Mouse (Mus musculus) embryonic facial prominence, embryonic 13.5 days (tissue): ENCODE measurements at regions not wholly inside any gene's neighbourhood (a gene's known extent, or its start where the extent isn't known, plus 50 kb on each side); places are given as distances from the start of the nearest gene placed in this dataset.

Experiments used
- ATAC-seq: fragments of 200-750 bp; cut with Nextera tagmentation; 2 replicates; pipeline ENCODE4 v1.8.0; 2017; ENCODE audit warnings: low read depth; ENCODE audit not compliant: insufficient number of reproducible peaks, insufficient read depth, low FRiP score, low TSS enrichment
- H3K27ac ChIP-seq: fragments of 300-500 bp; sonication (generic); 2 replicates; pipeline ENCODE4 v1.5.1; 2015; ENCODE audit warnings: moderate library complexity, mild to moderate bottlenecking, inconsistent platforms
- H3K27me3 ChIP-seq: fragments of 300-500 bp; sonication (generic); 2 replicates; pipeline ENCODE4 v1.6.1; 2015; ENCODE audit warnings: mild to moderate bottlenecking, inconsistent platforms
- H3K36me3 ChIP-seq: fragments of 300-500 bp; sonication (generic); 2 replicates; pipeline ENCODE4 v1.6.1; 2015; ENCODE audit warnings: mild to moderate bottlenecking, inconsistent platforms
- H3K4me1 ChIP-seq: fragments of 300-500 bp; sonication (generic); 2 replicates; pipeline ENCODE4 v1.6.1; 2015; ENCODE audit warnings: inconsistent platforms
- H3K4me2 ChIP-seq: fragments of 300-500 bp; sonication (generic); 2 replicates; pipeline ENCODE4 v1.6.1; 2015; ENCODE audit warnings: moderate library complexity, mild to moderate bottlenecking, inconsistent platforms
- H3K4me3 ChIP-seq: fragments of 300-500 bp; sonication (generic); 2 replicates; pipeline ENCODE4 v1.5.1; 2015; ENCODE audit warnings: mild to moderate bottlenecking, inconsistent platforms
- H3K9ac ChIP-seq: fragments of 300-500 bp; sonication (generic); 2 replicates; pipeline ENCODE4 v1.6.1; 2015; ENCODE audit warnings: mild to moderate bottlenecking, inconsistent platforms
- H3K9me3 ChIP-seq: fragments of 300-500 bp; sonication (generic); 2 replicates; pipeline ENCODE4 v1.6.1; 2016; ENCODE audit warnings: inconsistent platforms
- WGBS: fragments of 180-500 bp; shearing (Covaris S2); methylation state at CpG from one replicate; pipeline ENCODE4 v1.1.7; 2015; ENCODE audit warnings: mixed read lengths; 5-methylcytosine and 5-hydroxymethylcytosine counted together

DNA sequence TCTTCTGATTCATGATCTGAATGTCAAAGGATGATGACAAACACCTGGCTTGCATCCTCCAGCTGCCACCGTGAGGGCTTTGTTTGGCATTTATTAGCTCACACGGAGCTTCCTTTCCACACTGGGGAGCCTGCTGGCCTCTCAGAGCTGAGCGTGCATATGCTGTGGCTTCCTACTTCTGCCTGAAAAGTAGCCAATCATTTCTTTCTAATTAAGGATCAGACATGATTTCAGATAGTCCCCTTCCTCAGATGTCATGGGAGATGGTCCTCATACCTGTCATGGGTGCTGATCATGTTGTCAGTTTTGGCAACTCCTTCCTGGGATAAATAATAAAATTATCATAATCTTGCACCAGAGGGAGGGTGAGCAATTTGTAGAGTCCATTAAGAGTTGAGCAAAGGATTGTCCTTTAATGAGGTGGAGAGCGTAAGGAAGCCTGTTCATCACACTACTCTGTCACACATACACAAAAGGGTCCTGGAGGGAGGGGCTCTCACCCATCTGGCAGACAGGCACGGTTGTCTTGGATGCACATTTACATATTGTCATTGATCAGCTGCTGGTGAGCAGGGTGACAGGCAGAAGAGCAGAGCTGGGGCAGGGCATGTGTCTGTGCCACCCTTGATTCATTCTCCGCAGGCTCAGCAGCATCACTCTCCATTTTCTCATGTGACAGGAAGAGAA lies 162.6 kb downstream of the Ppp4r2 start:
- WGBS: 53% methylated on average over 6 of the region's 6 CpGs
- Histone ChIP-seq H3K4me3 (no peak overlapping the region), H3K36me3 (no peaks in the 10 kb centered on the region), H3K27ac (no peak overlapping the region), H3K4me1 (peaks cover 5% of the 10 kb centered on the region), H3K9me3 (no peaks in the 10 kb centered on the region), H3K4me2 (no peak overlapping the region), H3K27me3 (no peaks in the 10 kb centered on the region), H3K9ac (no peak overlapping the region)
- no peak for ATAC-seq

DNA sequence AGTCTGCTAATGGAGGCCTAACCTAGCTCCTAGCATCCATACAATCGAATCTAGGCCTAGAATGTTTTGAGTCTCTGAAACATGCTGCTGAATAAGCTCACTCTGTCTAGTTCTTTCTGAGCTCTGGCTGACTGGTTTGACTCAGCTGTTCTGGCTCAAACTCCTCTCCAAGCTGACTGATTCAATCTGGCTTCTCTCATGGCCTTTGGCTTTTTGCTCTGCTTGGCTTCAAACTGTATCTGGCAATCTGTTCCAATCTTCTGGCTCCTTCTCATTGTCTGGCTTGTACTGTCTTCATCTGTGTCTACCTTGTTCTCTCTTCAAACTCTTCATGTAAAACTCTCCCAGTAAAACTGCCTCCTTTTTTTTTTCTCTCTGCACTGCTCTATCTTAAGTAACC lies 164.9 kb downstream of the Ppp4r2 start:
- H3K4me3 ChIP-seq: no peak overlapping the region
- no peak overlapping the region for H3K27ac ChIP-seq
- ATAC-seq: no peak
- H3K9me3 ChIP-seq: no peaks in the 10 kb centered on the region
- WGBS: 78% methylated on average over 1 of the region's 1 CpGs
- no peaks in the 10 kb centered on the region for H3K27me3 ChIP-seq
- no peak overlapping the region for H3K9ac ChIP-seq
- peaks cover under 1% of the 10 kb centered on the region for H3K4me1 ChIP-seq
- H3K4me2 ChIP-seq: no peak overlapping the region
- H3K36me3 ChIP-seq: no peaks in the 10 kb centered on the region

DNA sequence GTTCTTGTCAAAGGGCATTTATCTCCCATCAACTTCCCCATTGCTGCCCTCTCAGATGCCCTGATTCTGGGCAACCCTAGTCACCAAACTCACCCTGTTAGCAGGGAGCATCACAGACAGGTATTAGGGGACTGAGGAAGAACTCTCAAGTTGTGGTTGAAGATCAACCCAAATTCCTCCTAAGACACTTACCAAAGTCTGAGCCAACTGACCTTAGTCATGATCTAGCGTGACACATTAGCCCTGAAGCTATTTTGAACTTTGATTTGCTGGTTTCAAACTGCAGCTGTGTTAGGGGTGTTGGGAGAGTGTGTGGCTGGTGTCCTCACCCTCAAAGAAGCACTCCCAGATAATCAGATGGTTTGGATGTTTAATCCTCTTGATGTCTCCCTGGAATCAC lies 170.5 kb downstream of the Ppp4r2 start:
- H3K27me3 ChIP-seq: no peaks in the 10 kb centered on the region
- no peaks in the 10 kb centered on the region for H3K4me1 ChIP-seq
- no peak overlapping the region for H3K27ac ChIP-seq
- H3K4me3 ChIP-seq: no peak overlapping the region
- ATAC-seq: no peak
- 72% methylated on average over 1 of the region's 1 CpGs for WGBS
- no peak overlapping the region for H3K9ac ChIP-seq
- H3K36me3 ChIP-seq: no peaks in the 10 kb centered on the region
- no peak overlapping the region for H3K4me2 ChIP-seq
- H3K9me3 ChIP-seq: no peaks in the 10 kb centered on the region

DNA sequence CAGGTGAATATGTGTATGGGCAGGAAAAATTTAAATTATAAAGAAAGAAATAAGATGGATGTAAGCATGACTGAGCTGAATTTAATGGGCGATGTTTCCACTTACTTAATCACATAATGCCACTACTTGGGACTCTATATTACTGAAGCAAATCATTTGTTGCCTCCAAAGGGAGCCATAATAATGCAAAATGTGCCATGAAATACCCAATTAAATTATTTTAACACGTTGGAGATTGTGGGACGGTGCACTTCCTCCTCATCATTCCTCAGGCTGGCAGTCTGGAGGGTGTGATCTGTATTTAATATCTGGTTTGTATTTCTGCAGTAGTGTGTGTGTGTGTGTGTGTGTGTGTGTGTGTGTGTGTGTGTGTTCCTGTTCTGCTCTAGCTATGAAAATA lies 188.2 kb downstream of the Ppp4r2 start:
- H3K4me1 ChIP-seq: no peaks in the 10 kb centered on the region

DNA sequence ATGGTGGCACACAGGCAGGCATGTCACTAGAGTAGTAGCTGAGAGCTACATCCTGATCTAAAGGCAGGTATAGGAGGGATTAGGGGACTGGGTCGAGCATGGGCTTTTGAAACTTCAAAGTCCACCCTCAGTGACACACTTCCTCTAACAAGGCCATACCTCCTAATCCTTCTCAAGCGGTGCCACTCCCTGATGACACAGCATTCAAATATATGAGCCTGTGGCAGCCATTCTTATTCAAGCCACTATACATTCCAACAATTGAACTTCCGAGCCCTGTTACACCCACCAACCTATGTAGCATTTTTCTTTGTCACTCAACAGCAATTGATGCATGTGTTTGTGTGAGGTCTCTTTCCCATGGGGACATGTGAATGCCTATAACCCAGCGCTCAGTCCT lies 192.4 kb downstream of the Ppp4r2 start:
- H3K9ac ChIP-seq: no peak overlapping the region
- H3K4me2 ChIP-seq: no peak overlapping the region
- WGBS: 85% methylated on average over 4 of the region's 4 CpGs
- no peaks in the 10 kb centered on the region for H3K4me1 ChIP-seq
- ATAC-seq: no peak
- no peak overlapping the region for H3K27ac ChIP-seq
- no peak overlapping the region for H3K4me3 ChIP-seq
- no peaks in the 10 kb centered on the region for H3K27me3 ChIP-seq
- H3K36me3 ChIP-seq: no peaks in the 10 kb centered on the region
- H3K9me3 ChIP-seq: no peaks in the 10 kb centered on the region

More for the DNA sequence above, 188.2 kb downstream of the Ppp4r2 start:
- no peaks in the 10 kb centered on the region for H3K36me3 ChIP-seq
- H3K4me3 ChIP-seq: no peak overlapping the region
- no peak overlapping the region for H3K9ac ChIP-seq
- WGBS: 56% methylated on average over 3 of the region's 3 CpGs
- no peaks in the 10 kb centered on the region for H3K9me3 ChIP-seq
- no peak overlapping the region for H3K27ac ChIP-seq
- no peak overlapping the region for H3K4me2 ChIP-seq
- H3K27me3 ChIP-seq: no peaks in the 10 kb centered on the region
- no peak for ATAC-seq

DNA sequence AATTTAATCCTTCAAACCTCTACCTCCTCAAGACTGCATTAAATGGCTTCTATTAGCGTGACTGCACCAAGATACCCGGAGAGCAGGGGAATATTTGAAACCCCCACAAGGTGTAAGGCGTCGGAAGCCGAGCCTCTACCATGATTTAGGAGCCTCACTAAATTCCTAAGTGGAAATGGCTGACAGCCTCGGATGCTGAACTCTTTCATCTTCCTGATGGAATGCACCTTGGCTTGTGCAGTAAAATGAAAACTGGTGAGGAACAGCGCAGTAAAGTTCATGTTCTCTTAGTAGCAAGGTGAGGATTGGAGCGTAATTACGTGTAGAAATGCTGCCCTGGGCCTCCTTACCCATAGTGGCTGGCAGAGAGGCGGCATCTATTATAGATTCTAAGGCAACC lies 194.0 kb downstream of the Ppp4r2 start:
- Histone ChIP-seq H3K4me2 (no peak overlapping the region), H3K9ac (no peak overlapping the region), H3K9me3 (no peaks in the 10 kb centered on the region), H3K4me1 (no peaks in the 10 kb centered on the region), H3K36me3 (no peaks in the 10 kb centered on the region), H3K27me3 (no peaks in the 10 kb centered on the region), H3K27ac (no peak overlapping the region), H3K4me3 (no peak overlapping the region)
- no peak for ATAC-seq
- WGBS: 69% methylated on average over 10 of the region's 10 CpGs

DNA sequence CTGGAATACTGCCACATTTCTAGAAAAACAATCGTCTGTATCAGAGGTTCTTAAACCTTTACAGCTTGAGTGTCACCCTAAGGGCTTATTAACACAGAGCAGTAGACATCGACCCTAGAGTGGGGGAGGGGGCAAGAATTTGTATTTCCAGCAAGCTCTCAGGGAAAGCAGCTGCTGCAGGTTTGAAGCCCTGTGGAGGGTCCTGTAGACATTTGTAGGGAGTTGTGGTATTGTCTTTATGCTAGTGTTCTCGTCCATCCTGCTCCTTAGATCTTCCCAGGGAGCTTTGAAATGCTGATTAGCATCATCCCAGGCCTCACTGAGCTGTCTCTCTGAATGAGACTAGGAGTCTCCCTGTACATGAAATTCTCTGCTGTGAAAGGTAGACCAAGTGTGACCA lies 196.0 kb downstream of the Ppp4r2 start:
- H3K9me3 ChIP-seq: no peaks in the 10 kb centered on the region
- no peaks in the 10 kb centered on the region for H3K36me3 ChIP-seq
- no peaks in the 10 kb centered on the region for H3K4me1 ChIP-seq
- H3K27ac ChIP-seq: no peak overlapping the region
- H3K4me2 ChIP-seq: no peak overlapping the region
- no peak for ATAC-seq
- H3K27me3 ChIP-seq: no peaks in the 10 kb centered on the region
- no peak overlapping the region for H3K4me3 ChIP-seq
- 28% methylated on average over 3 of the region's 3 CpGs for WGBS
- no peak overlapping the region for H3K9ac ChIP-seq

DNA sequence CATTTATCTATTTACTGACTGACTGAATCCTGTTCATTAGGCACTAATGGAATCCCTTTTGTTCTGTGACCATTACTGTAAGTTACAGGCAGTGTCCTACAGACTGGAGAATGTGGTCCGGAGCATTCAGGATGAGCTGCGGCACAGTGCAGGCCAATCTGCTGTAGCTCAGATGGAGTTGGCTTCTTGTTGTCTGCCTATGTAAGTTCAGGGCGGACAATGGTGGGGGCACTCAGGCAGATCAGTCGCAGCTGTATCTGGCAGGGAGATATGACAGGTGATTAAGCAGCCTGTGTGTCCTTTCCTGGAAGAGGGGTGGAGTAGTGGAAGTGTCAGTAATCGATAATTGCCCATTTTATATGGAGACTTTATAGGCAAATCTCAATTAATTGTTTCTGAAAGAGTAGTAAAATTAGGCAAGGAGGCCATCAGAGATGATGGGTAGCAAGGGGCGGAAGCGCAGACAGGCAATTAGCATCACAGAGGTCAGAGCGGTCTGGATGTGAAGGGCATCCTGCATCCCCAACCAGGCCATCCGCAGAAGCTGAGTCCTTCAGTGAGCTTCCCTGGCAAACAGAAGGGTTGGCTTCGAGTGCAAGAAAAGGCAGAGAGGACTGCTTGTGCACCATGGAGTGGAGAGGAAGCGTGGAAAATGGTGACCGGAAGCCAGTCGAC lies 197.2 kb downstream of the Ppp4r2 start:
- H3K4me1 ChIP-seq: no peaks in the 10 kb centered on the region
- no peak overlapping the region for H3K4me3 ChIP-seq
- H3K9ac ChIP-seq: no peak overlapping the region
- H3K36me3 ChIP-seq: no peaks in the 10 kb centered on the region
- H3K27ac ChIP-seq: no peak overlapping the region
- H3K27me3 ChIP-seq: no peaks in the 10 kb centered on the region
- WGBS: 77% methylated on average over 13 of the region's 13 CpGs
- ATAC-seq: no peak
- no peak overlapping the region for H3K4me2 ChIP-seq
- H3K9me3 ChIP-seq: no peaks in the 10 kb centered on the region

DNA sequence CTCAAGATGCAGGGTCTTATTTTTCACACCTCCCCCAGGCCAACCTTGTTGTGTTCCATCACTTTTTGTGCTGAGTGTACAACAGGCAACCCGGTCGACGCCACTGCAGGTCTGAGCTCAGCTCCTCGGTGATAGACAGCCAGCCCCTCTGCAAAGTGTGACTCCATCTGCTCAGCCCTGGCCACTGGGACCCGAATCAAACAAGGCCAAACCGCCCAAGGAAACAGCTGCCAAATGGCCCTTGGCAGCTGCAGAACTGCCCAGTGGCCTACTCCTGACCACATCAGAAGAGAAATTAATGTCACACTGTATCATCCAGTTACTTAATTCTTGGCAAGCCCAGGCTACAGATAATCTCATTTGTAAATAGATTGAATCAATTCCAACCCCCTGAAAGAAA lies 213.3 kb downstream of the Ppp4r2 start:
- H3K4me2 ChIP-seq: no peak overlapping the region
- peaks cover 12% of the 10 kb centered on the region for H3K4me1 ChIP-seq
- no peak for ATAC-seq
- WGBS: 74% methylated on average over 6 of the region's 6 CpGs
- no peaks in the 10 kb centered on the region for H3K27me3 ChIP-seq
- H3K36me3 ChIP-seq: no peaks in the 10 kb centered on the region
- H3K4me3 ChIP-seq: no peak overlapping the region
- no peak overlapping the region for H3K27ac ChIP-seq
- no peak overlapping the region for H3K9ac ChIP-seq
- H3K9me3 ChIP-seq: no peaks in the 10 kb centered on the region

DNA sequence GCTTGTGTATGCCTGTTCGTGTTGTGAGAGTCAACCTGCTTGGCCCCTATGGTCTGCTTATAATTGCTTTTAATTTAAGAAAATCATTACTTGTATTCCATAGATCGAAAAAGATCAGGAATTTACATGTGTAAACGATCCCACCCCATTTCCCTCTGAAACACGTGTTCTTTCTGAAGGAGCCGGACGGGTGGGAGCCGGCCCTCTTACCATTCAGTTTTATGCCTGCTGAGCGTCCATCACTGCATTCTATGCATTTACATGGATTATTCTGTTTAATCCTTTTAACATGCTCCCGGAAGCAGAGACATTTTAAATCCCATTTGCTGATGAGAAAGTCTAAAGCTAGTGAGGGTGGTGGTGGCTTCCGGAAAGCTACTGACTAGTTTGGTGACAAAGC lies 213.8 kb downstream of the Ppp4r2 start:
- no peaks in the 10 kb centered on the region for H3K9me3 ChIP-seq
- H3K27ac ChIP-seq: no peak overlapping the region
- H3K9ac ChIP-seq: no peak overlapping the region
- no peaks in the 10 kb centered on the region for H3K36me3 ChIP-seq
- H3K4me2 ChIP-seq: no peak overlapping the region
- H3K4me3 ChIP-seq: no peak overlapping the region
- ATAC-seq: no peak
- 71% methylated on average over 10 of the region's 10 CpGs for WGBS
- H3K4me1 ChIP-seq: peaks cover 12% of the 10 kb centered on the region
- H3K27me3 ChIP-seq: no peaks in the 10 kb centered on the region

DNA sequence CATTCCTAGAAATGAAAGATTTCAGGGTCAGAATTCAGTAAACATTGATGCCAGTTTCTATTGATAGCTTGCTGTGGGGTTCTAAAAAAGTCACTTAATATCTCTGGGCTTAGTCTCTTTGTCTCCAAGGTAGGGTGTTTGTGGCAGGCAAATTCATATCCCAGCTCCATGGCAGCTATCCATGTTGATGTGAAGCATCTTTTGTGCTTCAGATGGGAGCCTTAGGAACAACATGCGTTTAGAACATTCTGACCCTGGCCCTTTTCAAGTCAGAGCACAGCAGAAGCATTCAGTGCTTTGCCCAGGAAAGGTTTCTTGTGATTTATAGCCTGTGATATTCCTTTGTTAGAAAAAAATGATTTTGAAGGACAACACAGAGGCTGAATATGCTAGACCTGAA lies 215.0 kb downstream of the Ppp4r2 start:
- Histone ChIP-seq H3K27ac (no peak overlapping the region), H3K27me3 (no peaks in the 10 kb centered on the region), H3K9me3 (no peaks in the 10 kb centered on the region), H3K9ac (no peak overlapping the region), H3K4me3 (no peak overlapping the region), H3K36me3 (no peaks in the 10 kb centered on the region), H3K4me2 (no peak overlapping the region), H3K4me1 (peaks cover 12% of the 10 kb centered on the region)
- 69% methylated on average over 1 of the region's 1 CpGs for WGBS
- ATAC-seq: no peak

DNA sequence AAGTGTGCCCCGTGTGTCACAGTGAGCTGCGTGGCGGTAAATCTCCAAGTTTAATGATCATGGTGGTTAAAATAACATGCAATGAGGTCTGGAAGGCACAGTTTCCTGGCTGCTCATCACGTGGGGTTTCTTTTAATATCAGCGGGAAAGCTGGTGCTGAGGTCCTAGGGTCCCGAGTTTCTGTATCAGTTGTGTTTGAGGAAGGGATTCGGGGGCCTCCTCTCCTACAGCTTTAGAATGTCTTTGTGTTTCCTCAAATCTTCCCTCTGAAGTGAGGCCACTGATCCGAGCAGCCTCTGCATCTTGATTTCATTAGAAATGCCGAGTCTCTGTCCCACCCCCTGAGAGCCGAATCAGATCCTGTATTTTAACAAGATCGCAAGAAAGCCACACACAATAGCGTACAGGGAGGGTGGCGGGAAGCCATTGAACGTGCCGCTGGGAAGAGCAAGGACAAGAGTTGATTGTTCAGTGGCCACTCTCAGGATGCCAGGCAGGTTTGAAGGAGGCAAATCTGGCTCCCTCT lies 215.5 kb downstream of the Ppp4r2 start:
- Histone ChIP-seq H3K36me3 (no peaks in the 10 kb centered on the region), H3K4me3 (no peak overlapping the region), H3K9me3 (no peaks in the 10 kb centered on the region), H3K4me2 (peak overlapping the region; percentile 51), H3K27ac (no peak overlapping the region), H3K9ac (peak overlapping the region; percentile 52; the same call in 1 of the 2 replicates), H3K4me1 (peaks cover 12% of the 10 kb centered on the region), H3K27me3 (no peaks in the 10 kb centered on the region)
- no peak for ATAC-seq
- WGBS: 28% methylated on average over 15 of the region's 15 CpGs
